Mouse (Mus musculus) layer of hippocampus, postnatal 10 days (tissue): ENCODE results near the gene Rps6kc1. TPM values are rescaled to one million over a fixed set of nuclear protein-coding genes. Genes with fewer than 3 reads are reported as not detected.

Experiments
- DNase-seq, 2 experiments: peaks; one replicate each; pipeline ENCODE4 v3.0.0; 2021; ENCODE audit warnings: low spot score in 2 of 2
- total RNA-seq, 2 experiments: library from RNA; stranded (reverse); gene quantifications; 2 replicates each; pipeline ENCODE4 v1.2.3; 2021

The Rps6kc1 gene
- total RNA-seq, 2 experiments from 2014 or later, result 59.9 to 66.0 TPM

DNA sequence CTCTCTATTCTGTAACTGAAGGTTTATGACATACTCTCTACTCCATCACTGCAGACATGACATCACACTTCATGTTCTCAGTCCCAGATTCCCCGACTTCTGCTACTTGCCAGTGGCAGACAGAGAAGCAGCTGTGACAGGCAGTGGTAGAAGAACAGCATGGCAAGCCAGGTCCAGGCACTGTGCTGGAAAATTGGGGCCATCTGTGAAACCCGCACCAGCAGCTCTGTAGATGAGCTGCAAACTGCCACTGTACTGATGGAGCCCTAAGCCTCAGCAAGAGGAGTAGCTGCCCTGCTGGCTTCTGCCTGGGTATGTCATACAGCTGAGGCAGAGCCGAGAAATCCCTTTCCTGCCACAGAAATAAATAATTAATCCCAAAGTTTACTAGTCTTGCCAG, 236.1 kb downstream of the Rps6kc1 start:
- no peak for DNase-seq

DNA sequence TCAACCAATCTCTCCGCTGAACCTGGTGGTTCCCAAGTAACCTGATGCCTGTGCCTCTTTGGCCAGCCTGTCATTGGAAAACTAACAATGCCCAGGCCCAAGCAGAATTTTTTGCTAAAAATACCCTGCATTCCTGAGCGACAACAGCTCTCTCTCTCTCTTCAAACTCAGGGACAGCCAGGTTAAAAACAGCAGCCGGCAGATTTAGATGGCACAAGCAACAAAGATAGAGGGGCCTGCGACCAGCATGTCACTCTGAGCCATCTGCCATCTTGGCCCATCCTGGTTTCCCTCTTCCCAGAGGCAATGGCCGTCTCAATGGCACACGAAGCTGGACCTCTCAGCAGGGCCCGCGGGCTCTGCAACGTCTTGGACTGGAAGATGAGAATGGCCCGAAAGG, 242.5 kb downstream of the Rps6kc1 start:
- DNase-seq, result peak; percentile 4 to 9

DNA sequence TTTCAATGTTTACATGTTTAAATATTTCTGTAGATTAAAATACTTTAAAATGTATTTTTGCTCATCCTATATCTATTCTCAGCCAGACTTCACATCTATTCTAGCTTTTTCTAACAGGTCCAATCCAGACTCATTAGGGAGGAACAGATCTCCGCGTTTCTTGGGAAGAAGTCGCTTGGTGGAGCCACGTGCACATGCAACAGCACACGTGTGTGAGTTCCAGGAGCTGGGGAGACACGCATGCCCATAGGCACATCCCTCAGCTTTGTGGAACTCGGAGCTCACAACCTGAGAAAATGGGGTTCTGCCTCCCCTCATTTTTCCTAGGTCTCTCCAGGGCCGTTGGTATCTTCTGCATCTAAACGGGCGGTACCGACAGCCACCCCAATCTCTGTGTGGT, 243.7 kb downstream of the Rps6kc1 start:
- DNase-seq, result peak in 1 of 2 experiments; percentile 7

DNA sequence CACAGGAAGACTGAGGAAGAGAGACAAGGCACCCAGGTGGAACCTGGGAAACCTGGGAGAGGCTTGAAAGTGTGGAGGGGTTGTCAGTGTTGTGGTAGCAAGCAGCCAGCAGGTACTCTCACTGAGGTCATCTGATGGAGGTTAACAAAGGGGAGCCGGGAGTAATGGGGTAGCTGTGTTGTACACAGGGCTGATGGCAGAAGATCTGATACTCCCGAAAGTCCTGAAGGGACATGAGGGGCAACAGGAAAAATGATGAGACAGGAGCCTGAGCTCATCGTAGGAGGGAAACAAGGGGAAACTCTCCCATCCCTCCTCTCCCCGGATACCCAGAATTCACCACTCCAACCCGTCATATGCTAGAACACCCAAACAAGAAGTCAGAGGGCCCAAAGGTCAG, 244.2 kb downstream of the Rps6kc1 start:
- DNase-seq, result peak; percentile 1 to 7

DNA sequence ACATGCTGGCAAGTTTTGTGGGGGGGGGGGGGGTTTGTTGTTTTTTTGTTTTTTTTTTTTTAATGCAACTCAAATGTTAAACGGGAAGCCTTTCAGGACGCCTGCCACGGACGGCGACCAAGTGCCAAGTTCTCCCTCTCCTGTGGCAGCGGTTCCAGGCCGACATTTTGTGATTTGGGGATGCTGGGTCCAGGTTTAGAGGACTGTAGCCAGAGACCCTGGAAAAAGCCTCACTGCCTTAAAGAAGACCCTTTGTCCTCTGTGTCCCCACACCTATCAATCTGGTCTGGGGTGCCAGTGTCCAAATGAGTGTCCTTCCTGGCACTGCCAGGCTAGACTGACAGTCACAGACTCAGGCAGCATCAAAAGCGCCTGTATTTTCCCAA, 246.1 kb downstream of the Rps6kc1 start:
- DNase-seq, result peak; percentile 21 to 51

DNA sequence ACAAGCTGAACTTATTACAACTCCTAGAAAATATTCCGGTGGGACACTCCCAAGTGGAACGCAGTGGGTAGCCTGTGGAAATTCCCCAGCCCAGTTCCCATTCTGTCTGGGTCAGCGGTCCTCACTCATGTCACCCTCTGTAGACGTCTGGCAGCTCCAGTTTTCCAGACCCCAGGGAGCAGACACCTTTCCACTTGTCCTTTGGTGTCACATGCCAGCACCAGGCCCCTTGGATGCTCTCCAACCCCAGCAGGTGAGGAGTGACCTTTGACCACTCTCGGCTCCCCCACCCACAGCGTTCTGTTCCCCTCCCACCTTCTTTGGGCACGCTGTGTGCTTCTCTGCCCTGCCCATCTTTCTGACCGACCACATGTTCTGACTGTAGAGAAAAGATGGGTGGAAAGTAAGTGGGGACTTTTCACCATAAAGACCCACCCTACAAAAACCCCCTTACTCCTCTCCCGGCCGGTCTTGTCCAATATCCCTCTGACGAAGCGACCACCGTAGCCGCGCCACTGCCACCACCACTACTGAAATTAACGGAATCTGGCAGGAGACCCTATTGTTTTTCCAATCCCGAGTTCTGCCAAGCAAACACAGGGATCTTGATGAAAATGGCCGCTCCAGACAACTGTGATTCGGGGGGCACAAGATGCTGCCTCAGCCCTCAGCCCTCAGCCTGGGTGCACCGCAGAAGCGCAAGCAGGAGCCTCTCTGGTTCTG, 246.6 kb downstream of the Rps6kc1 start:
- DNase-seq, result peak; percentile 13 to 22

DNA sequence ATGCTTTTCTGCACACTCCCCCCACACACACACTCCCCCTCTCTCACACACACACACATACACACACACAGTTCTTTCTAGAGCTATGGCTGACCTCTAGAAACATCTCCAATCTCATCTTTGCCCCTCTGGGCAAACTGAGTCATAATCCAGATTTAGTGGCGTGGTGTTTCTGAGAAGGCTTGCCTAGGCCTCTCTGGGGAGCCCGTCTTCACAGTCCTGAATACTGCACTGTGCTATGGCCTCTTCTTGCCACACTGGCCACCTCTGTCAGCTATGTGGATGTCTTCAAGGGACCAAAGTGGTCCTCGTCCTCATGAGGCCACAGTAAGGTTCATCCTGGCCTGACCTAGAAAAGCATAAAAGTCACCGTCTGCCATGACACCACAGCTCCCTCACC, 247.6 kb downstream of the Rps6kc1 start:
- peak in 1 of 2 experiments; percentile 3 for DNase-seq

DNA sequence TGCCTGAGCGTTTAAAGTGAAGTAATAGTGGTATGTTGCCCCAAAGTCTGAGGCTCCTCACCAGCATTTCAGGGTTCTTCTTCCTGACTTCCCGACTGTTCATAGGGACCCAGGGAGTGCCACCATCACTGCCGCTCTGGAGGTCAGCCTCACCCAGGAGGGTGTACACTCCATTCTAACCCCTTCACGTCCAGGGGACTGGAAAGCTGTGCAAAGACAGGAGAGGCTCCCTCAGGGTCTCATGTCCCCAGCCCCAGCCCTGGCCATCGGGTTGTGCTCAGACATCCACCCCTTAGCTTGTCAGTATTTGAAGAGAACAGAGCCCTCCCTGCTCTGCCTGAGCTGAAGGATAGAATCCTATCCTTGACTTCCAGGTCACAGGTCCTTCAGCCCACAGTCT, 248.8 kb downstream of the Rps6kc1 start:
- peak; percentile 2 to 8 for DNase-seq

DNA sequence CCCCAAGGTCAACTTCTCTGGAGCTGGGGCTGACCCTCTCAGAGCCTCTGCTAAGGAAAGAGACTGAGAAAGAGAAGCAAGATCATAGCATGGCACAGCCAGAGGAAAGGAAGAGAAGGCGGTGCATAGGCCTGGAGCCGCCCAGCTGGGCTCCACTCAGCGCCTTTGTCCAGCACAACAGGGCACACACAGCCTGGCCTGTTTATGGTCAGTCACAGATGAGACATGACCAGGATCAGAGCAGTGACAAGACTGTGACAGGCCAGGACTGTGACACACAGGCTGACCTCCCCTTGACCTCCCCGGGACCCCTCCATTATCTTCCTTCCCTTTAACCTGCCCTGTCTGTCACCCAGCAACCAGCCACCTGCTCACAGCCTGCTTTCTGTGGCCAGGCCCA, 249.8 kb downstream of the Rps6kc1 start:
- peak; percentile 5 to 10 for DNase-seq

DNA sequence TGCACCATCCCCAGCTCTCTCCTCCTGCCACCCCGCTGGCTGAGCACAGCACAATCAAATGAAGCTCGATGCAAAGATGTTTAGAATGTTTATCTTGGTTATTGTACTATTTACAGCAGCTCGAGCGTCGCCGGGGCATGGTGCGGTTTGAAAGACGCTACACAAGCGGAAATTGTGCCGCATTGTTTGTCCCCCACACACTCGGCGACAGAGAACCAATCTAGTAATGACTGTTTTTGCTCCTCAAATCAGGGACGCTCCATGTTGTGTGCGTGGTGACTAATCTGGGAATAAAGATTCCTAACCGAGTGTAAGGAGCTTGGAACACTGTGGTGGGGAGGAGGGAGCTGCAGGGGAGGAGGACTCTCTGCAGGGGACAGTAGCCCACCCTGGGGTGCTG, 250.3 kb downstream of the Rps6kc1 start:
- peak; percentile 4 to 11 for DNase-seq

DNA sequence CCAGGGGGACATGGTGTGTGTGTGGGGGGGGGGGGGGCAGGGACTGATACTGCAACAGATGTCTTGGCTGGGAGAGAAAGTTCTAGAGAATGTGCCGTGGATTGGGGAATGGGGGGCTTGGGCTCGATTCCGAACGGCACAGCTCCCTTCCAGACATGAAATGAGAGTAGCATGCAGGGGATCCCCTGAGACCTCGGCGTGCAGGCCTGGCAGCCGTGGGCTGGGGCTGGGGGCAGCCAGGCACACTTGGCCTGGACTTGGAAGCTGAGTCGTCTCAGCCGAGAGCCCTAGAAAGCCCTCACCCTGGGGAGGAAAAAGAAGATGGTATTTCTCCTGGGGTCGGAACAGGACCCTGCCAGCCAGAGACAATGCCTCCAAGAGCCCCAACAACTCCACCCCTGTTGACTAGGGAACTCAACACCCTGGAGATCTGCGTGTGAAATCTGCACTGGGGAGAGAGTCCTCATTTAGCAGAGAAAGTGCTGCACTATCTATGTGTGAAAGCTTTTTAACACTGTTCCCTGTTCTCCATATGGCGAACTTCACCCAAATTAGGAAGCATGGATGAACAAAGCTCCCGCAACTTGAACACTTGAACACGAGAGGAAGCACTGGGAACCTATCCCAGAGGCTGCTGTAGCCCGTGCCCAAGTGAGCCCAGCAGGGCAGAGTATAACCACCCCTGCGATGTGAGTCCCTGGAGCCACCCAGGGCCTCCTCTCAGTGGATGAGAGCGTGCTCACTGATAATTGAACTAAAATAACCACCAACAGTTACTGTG, 251.7 kb downstream of the Rps6kc1 start:
- DNase-seq, result peak; percentile 47 to 61

DNA sequence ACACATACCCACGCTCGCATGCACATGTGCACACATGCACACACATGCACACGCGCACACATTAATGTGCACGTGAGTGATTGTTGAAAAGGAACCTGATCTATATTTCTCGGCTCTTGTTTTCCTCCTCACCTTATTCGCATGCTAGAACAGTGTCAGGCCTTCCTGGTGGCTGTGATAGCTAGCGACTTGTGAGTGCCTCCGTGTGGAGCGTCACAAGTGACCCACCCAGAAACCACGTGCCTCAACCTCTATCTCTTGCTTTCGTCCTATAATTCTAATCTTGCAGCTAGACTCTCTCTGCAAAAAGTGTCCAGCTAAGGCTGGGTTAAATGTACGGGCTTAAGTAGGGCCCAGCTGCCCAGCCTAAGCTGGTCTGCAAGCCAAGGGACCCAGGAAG, 253.3 kb downstream of the Rps6kc1 start:
- peak in 1 of 2 experiments; percentile 2 for DNase-seq

DNA sequence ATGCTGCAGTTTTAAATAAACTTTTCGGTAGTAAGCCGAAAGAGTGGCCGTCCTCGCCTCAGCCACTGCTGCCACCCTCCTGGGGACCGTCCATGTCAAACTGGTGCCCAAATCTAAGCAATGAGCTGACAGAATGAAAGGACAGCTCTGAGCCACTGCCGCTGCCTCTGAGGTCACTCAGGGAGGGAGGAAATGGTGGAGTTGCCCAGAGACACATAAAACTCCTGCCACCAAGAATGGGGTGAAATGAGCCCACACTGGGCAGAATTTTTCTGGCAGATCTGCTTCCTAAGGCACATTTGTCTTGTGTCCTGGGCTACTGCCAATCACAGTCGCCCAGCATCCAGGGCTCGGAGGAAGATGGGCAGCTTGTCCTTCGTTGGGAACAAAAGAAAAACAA, 255.5 kb downstream of the Rps6kc1 start:
- DNase-seq, result peak; percentile 33

DNA sequence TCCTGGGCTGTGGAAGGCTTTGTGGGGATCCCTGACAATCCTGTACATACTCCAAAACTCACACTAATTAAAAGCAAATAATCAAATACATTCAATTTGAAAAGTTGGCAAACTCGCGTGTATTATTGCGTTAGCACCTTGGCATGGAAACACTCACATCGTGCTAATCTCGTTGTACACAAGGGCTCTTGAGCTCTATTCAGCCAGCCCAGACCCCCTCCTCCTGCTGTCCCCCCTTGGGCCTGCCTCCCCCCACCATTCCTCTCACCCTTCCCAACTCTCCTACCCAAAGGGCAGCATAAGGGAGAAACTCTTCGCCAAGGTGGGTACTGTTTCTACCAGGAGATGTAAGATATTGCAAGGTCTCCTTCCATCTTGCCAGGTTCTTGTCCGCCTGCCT, 255.9 kb downstream of the Rps6kc1 start:
- DNase-seq, result no peak

DNA sequence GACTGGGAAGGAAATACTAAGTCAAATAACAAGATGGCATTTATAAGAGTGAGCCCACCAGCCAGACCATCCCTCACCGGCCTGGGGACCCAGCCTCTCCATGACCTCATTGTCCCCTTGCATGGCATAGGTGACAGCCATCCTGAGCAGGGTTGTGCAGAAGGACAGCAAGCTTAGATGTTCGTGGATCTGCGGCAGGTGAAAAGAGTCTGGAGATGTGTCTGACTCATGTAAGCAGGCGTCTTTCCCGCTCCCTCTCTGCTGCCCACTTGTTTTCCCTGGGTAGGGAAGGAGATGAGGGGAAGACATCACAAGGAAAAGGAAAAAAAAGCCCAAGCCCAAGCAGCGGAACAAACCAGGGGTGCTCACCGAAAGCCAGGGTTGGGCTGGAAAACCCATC, 256.5 kb downstream of the Rps6kc1 start:
- peak; percentile 4 to 9 for DNase-seq

DNA sequence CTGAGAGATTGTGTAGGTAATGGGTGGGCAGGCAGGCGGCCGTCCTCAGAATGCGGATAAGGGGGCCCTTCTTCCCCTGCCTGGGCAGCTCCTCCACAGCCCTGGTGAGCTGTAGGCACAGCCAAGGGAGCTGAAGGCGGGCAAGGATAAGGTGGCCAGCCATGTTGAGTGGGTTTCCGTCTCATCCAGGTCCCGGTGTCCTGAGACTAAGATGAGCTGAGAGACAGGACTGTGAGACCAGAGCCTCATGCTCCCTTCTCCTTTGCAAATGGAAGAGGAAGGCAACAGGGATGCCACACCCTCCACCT, 256.9 kb downstream of the Rps6kc1 start:
- DNase-seq, result no peak

DNA sequence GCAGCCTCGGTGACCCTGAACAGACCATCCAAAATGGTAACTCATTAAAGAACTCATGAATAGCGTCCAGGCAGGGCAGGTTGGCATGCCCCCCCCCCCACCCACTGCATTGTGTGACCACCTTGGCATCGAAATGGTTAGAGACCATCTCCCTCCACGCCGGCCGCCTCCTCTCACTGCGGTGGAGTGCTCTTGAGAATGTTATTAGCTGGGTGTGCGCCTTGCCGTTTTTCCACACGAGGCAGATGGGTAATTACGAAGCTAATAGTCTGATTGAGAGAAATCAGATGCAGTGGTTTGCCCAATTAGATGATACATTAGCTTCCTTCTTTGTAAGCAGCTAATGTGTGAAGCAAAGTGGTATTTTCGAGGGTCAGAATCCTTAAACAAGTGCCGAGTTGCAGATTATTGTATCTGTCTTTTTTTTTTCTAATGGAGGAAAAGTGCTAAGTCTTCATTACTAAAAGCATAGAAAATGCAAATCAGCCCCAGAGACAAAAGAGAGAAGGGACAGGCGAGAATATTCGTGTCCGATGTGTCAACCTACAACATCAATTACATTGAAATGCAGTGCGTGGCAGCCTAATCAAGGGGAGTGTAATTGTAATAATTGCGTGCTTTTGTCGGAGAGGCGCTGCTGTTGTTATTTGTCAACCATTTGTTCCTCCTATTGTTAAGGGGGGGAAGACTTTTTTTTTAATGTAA, 257.4 kb downstream of the Rps6kc1 start:
- peak; percentile 5 to 15 for DNase-seq

DNA sequence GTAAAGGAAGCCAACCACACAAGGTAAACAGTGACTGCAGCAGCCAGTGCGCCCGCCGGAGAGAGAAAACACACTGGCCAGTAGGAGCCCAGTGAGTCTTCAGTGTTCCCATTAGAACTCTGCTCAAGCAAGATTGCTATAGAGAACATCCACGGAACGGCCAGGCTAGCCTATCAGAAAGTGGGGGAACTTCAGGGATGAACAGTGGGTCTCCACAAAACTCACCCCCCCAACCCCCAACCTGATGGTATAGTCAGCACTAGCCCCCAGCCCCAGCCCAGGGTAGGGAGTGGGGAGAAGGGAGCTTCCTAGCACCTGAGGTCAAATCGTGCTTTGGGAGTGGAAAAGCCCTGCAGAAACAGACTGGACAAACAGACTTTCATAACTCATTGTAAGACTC, 258.5 kb downstream of the Rps6kc1 start:
- DNase-seq, result peak; percentile 2 to 9
